Mouse (Mus musculus) cerebellum, postnatal 10 days (tissue): ENCODE measurements around the gene Zfc3h1.

Experiments used
- DNase-seq, 2 experiments: peaks; one replicate each; pipeline ENCODE4 v3.0.0; 2021; ENCODE audit warnings: mixed read lengths in 2 of 2

Gene Zfc3h1

DNA sequence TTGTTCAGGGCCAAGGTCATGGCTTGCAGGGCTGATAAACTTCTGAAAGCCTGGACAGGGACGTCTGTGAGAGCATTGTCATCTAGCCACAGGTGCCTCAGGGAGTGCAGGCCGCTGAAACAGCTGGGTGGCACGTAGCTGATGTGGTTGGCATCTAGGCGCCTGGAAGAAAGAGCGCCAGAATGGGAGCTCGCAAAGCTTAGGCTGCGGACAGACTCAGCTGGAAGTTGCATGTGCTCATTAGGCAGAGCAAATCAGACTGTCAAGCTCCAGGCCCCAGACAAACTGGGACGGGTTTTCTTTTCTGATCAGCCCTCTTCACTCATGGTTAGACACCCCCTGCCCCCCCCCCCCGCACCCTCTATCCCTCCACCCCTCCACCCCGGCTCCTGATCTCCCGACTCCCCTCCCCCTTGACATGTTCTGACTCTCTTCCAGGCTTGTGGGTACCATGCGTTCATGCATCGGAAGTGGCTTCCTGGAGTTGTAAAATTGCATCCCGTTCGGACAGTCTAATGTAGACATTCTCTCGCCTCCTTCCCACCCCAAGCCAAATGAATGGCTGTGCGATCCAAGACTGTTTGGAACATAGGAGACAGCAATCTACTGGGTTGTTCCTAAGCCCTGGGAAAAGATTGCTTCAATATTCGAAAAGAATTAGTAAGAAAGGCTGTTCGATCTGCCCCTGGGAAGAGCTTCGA, 93.8 kb downstream of the Zfc3h1 start:
- peak; percentile 48 to 57 for DNase-seq
